Mouse (Mus musculus) erythroblast, embryonic 14.5 days (primary cell): Measurements from ENCODE around the gene Drg1. TPM values are rescaled to one million over a fixed set of nuclear protein-coding genes. Genes with fewer than 3 reads are reported as not detected.
"Not testable (repeated sequence)": the region's sequence is repeated elsewhere in the genome, so short reads cannot be mapped to it uniquely, and the experiment has no call there.

Experiments used
- H3K27me3 ChIP-seq: 2 replicates; pipeline ENCODE4 v1.6.1; 2012; ENCODE audit warnings: inconsistent platforms; ENCODE audit not compliant: control insufficient read depth
- H3K36me3 ChIP-seq: 2 replicates; pipeline ENCODE4 v1.6.1; 2012; ENCODE audit warnings: mild to moderate bottlenecking, inconsistent platforms; ENCODE audit not compliant: control insufficient read depth
- H3K4me1 ChIP-seq: 2 replicates; pipeline ENCODE4 v1.6.1; 2012; ENCODE audit warnings: inconsistent platforms; ENCODE audit not compliant: control insufficient read depth
- H3K4me3 ChIP-seq: replicated peaks from 2 replicates; pipeline ENCODE3; 2012; ENCODE audit warnings: moderate library complexity, mild to moderate bottlenecking, inconsistent platforms
- H3K9me3 ChIP-seq: 2 replicates; pipeline ENCODE4 v1.6.1; 2012; ENCODE audit warnings: low read length, inconsistent platforms, mixed read lengths; ENCODE audit not compliant: control insufficient read depth
- polyA plus RNA-seq: library from polyadenylated mRNA; stranded (reverse); fragments of >175 nt; gene quantifications from 2 replicates; pipeline ENCODE4 v1.2.3, GENCODE M21; 2012

Drg1 gene
- polyA plus RNA-seq, 1 experiment, result 5.6 TPM

- not testable (repeated sequence) for H3K4me1 ChIP-seq, H3K4me3 ChIP-seq, H3K27me3 ChIP-seq, H3K36me3 ChIP-seq, H3K9me3 ChIP-seq
These were observed 98.6 kb downstream of the Drg1 start for GRCm38 (mm10) chr11:3167571-3168001.

GRCm38 (mm10) chr11:3167129-3167528, 99.1 kb downstream of the Drg1 start:
- not testable (repeated sequence) for H3K9me3 ChIP-seq, H3K27me3 ChIP-seq, H3K4me1 ChIP-seq, H3K4me3 ChIP-seq, H3K36me3 ChIP-seq

- not testable (repeated sequence) for H3K9me3 ChIP-seq, H3K4me1 ChIP-seq, H3K27me3 ChIP-seq, H3K36me3 ChIP-seq, H3K4me3 ChIP-seq
These were observed 99.9 kb downstream of the Drg1 start for GRCm38 (mm10) chr11:3166321-3166720.

GRCm38 (mm10) chr11:3165210-3165782, 100.9 kb downstream of the Drg1 start:
- H3K4me3 ChIP-seq, H3K36me3 ChIP-seq, H3K4me1 ChIP-seq, H3K27me3 ChIP-seq, H3K9me3 ChIP-seq: not testable (repeated sequence)

- H3K36me3 ChIP-seq, H3K27me3 ChIP-seq, H3K4me3 ChIP-seq, H3K9me3 ChIP-seq, H3K4me1 ChIP-seq: not testable (repeated sequence)
These were observed 102.6 kb downstream of the Drg1 start for GRCm38 (mm10) chr11:3163661-3164060.

GRCm38 (mm10) chr11:3163122-3163521, 103.1 kb downstream of the Drg1 start:
- not testable (repeated sequence) for H3K4me1 ChIP-seq, H3K4me3 ChIP-seq, H3K27me3 ChIP-seq, H3K9me3 ChIP-seq, H3K36me3 ChIP-seq

GRCm38 (mm10) chr11:3162236-3162897, 103.8 kb downstream of the Drg1 start:
- not testable (repeated sequence) for H3K4me1 ChIP-seq, H3K36me3 ChIP-seq, H3K9me3 ChIP-seq, H3K27me3 ChIP-seq, H3K4me3 ChIP-seq

GRCm38 (mm10) chr11:3161370-3161769, 104.8 kb downstream of the Drg1 start:
- H3K4me1 ChIP-seq, H3K9me3 ChIP-seq, H3K4me3 ChIP-seq, H3K27me3 ChIP-seq, H3K36me3 ChIP-seq: not testable (repeated sequence)

GRCm38 (mm10) chr11:3158800-3159199, 107.4 kb downstream of the Drg1 start:
- H3K36me3 ChIP-seq, result not testable (repeated sequence)

GRCm38 (mm10) chr11:3157996-3158395, 108.2 kb downstream of the Drg1 start:
- H3K4me3 ChIP-seq, H3K36me3 ChIP-seq, H3K4me1 ChIP-seq, H3K9me3 ChIP-seq, H3K27me3 ChIP-seq: not testable (repeated sequence)

More at GRCm38 (mm10) chr11:3158800-3159199, 107.4 kb downstream of the Drg1 start:
- not testable (repeated sequence) for H3K9me3 ChIP-seq, H3K4me1 ChIP-seq, H3K27me3 ChIP-seq, H3K4me3 ChIP-seq

GRCm38 (mm10) chr11:3156991-3157390, 109.2 kb downstream of the Drg1 start:
- H3K9me3 ChIP-seq, H3K36me3 ChIP-seq, H3K4me1 ChIP-seq, H3K4me3 ChIP-seq, H3K27me3 ChIP-seq: not testable (repeated sequence)

- not testable (repeated sequence) for H3K27me3 ChIP-seq
These were observed 112.4 kb downstream of the Drg1 start for GRCm38 (mm10) chr11:3153666-3154397.

GRCm38 (mm10) chr11:3151358-3151757, 114.9 kb downstream of the Drg1 start:
- not testable (repeated sequence) for H3K9me3 ChIP-seq, H3K27me3 ChIP-seq, H3K4me1 ChIP-seq, H3K4me3 ChIP-seq
- H3K36me3 ChIP-seq, result peaks cover 13% of the 10 kb centered on the region

More at GRCm38 (mm10) chr11:3153666-3154397, 112.4 kb downstream of the Drg1 start:
- H3K36me3 ChIP-seq, result peaks cover 13% of the 10 kb centered on the region
- H3K9me3 ChIP-seq, H3K4me3 ChIP-seq, H3K4me1 ChIP-seq: not testable (repeated sequence)

GRCm38 (mm10) chr11:3150677-3151003, 115.6 kb downstream of the Drg1 start:
- peaks cover 13% of the 10 kb centered on the region for H3K36me3 ChIP-seq
- H3K4me1 ChIP-seq, H3K4me3 ChIP-seq, H3K27me3 ChIP-seq, H3K9me3 ChIP-seq: not testable (repeated sequence)
